Mouse (Mus musculus) ES-E14 (cell line): ENCODE data around the gene Wee1.

Experiments
- CHD2 ChIP-seq: IDR thresholded peaks from 2 replicates; pipeline ENCODE4 v1.6.1; 2014; ENCODE audit warnings: mild to moderate bottlenecking, low read depth, low read length, inconsistent platforms
- MAFK ChIP-seq: IDR thresholded peaks from 2 replicates; pipeline ENCODE4 v1.6.1; 2014; ENCODE audit warnings: mild to moderate bottlenecking, low read depth, low read length, inconsistent platforms; ENCODE audit not compliant: insufficient read depth

GRCm38 (mm10) chr7:110108967-110109610, 12.8 kb upstream of the Wee1 start:
- TF ChIP-seq MAFK (no peak), CHD2 (no peak)
